Mouse (Mus musculus): ENCODE data around the gene Spaca7. TPM values are rescaled to one million over a fixed set of nuclear protein-coding genes. Genes with fewer than 3 reads are reported as not detected.
A peak's percentile ranks its signal among the peaks of the same experiment; 100 is the strongest.
"Not testable (repeated sequence)": the region's sequence is repeated elsewhere in the genome, so short reads cannot be mapped to it uniquely, and the experiment has no call there.

The Spaca7 gene
- total RNA-seq (2022), result not detected

DNA sequence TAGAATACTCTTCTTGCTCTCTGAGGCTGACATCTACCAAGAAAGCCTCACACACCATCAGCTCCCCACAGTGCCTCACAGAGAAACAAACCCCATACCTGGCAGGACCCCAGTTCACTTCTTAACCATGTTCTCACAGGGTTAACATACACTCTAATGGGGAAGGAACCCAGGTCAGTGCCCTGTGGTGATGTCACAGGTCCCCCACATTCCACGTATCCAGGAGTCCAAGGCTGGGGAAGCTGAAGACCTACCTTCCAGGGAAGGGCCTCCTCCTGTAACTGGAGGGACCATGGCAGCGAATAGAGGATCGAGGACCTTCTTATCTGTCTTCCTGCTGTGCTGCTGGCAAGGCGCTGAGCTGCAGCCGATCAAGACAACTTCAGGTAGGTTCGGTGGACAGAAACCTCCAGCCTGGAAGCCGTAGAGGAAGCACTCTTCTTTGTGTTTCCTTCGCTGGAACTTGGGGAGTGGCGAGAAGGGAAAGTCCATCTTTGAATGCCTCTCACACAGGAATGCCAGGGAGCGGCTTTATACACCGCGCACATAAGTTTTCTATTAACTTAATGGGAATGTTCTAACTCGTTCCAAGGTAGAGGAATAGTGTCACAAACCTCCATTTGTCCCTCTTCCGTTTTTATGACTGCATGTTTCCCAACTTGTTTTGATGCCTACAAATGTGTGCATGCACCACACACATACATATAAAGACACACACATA, at the start of gene Spaca7:
Spaca7 (plus strand) TSS at position 216 of the 721 bp plus-strand sequence.
- no peak for DNase-seq

DNA sequence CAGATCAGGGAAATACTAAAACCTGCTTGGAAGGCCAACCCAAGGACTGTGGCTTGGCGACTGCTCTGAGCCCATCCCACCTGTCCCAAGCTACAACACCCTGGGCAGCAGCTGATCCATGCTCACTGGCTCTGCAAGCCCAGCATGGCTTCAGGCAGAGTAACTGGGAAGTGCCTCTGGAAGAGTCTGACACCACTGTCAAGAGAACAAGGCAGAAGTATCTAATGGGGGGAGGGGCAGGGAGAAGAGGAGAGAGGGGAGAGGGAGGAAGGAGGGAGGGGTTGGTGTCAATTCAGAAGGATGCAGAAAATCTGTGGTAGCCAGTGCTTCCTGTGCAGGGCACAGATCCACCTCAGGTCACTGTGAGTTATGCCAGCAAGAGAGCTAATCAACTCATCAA, 48.5 kb upstream of the Spaca7 start:
- DNase-seq, result no peak

DNA sequence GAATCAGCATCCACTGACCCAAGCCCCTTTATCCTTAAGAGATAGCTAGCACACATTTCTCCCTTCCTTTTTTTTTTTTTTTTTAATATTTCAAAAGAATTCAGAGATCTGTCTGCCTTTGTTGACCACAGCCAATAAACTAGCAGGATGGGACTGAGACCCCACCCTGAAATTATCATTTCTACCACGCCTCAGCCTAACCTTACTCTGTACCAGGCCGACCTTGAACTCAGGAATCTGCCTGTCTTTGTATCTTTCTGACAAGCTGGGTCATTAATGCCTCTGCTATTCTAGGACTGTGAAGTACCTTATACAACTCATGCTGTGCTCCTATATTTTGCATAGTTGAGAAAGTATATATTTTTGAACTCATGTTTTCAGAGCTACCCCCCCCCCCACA, 44.2 kb upstream of the Spaca7 start:
- no peak for DNase-seq

DNA sequence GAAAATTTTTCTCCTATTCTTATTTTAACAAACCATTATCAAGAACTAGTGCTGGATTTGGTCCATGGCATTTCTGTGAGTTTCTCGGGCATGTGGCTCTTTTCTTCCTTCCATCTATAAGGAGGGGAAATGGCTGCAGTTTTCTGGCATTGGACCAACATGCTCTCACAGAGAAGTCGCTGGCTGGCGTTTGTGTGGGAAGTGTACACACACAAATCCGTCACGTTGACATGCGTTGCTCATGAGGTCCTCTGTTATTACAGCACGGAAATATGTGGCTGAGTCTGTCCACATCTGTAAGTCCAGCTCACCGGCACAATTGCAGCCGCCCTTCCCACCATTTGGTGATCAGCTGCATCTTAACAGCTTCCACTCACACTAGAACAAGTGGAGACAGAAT, 37.2 kb upstream of the Spaca7 start:
- DNase-seq, result no peak

DNA sequence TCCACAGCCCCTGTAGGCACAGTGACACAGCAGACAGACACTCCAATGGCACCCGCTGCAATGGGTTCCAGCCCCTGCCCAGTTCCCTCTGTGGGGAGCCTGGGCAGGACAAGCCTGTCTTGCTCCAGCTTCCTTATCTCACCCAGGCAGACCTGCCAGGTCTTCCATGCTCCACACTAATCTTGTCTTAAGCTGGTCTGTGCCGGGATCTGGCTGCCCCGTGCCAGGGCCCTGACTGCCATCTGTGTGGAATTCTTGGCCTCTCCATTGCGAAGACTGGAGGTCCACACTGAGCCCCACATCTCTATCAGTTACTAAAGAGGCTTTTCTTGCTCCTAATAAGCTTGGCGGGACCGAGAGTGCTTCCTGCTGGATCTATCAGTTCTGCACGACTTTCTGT, 36.5 kb upstream of the Spaca7 start:
- no peak for DNase-seq

DNA sequence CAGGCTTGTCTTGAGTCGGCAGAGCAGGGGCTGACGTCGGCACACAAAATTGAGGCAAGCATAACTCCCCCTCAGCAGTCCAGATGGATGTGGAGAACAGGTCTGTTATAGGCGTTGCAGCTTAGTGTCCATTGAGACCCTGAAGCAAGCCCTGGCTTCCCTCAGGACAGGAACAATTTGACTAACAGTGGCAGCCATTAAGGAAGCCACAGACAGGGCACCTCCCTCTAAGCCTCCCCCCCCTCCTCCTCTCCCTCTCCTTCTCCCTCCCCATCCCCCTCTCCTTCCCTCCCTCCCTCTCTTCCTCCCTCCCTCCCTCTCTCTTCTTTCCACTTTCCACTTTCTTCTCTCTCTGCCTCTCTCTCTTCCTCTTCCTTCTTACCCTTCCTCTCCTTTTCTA, 27.6 kb upstream of the Spaca7 start:
- DNase-seq, result no peak

DNA sequence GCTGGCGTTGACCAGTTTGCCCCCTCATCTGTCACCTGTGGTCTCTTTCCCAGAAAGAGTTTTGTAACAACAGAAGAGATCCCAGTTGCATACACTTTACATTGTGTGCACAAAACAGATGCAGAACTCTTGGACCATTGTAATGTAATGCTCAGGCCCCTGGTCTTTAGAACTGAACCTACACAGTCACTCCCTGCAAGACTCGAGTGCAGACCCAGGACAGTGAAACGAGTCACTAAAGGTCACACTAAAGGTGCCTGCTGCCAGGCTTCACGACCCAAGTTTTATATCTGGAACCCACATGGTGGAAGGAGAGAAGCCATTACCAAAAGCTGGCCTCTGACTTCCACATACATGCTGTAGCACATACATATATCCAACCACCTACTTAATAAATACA, 27.2 kb upstream of the Spaca7 start:
- no peak for DNase-seq

DNA sequence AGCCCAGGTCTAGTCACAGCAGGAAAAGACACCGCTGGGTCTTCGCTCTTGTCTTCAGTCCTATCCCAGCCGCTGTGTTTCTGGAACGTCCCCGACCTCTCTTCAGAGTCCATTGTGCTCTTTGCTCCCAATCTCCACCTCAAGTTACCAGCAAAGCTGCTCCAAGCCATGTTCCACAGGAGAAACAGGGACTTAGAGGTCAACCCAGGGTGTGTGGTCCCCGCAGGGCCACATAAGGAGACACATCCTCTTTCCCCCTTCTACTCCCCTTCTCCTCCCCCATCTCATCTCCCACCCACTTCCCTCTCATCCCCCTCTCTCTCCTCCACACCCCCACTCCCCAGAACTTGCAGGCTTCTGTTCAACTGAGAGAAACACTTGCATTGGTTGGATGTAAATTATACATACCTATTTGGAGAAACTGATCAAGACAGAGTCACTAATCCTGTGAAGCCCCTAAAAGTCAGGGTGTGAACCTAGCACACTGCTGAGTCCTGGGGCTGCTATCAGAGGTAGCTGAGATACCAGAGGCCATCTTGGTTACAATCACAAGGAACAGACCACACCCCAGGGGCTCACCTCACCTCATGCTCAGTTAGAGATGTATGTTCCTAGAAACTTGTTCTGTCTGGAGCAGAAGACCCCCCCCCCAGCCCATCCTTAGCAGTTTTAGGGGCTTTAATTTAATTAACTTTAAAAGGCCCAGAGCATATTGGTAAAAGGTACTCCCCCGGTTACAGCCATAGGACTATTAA, 25.2 kb upstream of the Spaca7 start:
- DNase-seq, result no peak

DNA sequence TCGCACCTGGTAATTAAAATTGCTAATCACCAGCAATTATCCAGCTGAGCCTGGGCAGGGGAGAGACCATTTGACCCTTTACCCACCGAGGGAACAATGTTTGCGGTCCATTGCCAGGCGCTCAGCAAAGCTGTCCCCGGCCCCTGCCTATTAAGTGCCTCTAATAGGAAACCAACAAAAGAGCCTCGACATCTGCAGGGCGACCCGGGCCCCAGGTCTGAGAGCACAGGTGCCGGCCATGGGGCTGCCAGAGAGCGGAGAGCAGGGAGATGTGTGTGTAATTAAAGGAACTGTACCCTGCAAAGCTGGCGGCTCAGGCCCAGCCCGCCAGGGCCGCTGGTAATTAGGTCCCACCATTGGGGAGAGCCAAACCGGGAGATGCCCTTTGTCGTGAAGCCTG, 24.6 kb upstream of the Spaca7 start:
- no peak for DNase-seq

DNA sequence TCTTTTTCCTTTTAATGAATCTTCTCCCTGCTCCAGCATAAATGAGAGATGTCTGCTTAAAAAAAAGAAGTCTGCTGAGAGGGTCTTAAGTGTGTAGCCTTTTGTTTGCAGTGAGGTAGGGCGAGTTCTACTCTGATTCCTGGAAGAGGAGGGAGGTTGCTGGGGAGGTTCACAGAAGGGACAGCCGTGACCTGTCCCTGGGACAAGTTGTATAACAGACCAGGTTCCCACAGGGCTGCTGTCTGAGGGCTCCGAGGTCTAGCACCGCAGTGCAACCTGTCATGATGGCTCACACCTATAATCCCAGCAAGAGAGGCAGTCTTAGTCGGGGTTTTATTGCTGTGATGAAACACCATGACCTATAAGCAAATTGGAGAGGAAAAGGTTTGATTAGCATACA, 24.1 kb upstream of the Spaca7 start:
- DNase-seq, result no peak

DNA sequence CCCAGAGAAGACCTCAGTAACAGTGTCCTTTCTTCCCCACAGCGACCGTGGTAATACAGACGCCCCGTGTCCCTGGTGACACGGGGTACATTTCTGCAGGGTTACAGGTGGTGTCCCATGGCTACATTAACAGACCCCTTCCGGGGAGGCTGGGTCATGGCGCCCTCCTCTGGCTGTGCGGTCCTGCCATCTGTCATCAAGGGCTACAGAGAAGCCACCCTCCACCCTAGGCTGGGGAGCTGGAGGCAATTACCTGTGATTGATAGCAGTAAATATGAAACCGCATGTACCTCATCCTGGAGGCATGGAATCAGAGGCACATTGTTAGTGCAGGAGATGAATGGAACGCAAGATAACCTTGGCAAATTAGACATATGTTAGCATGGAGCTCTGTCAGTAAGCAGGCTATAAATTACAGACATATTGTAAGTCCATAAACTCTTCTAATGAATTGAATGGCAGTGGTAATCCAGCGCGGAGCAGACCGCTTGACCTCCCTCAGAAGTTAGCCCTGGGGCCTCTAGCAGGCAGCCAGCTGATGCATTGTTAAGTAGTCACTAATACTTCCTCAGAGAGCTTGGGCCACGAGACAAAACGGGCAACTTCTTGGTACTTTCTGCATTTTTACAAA, 17.2 kb upstream of the Spaca7 start:
- no peak for DNase-seq

DNA sequence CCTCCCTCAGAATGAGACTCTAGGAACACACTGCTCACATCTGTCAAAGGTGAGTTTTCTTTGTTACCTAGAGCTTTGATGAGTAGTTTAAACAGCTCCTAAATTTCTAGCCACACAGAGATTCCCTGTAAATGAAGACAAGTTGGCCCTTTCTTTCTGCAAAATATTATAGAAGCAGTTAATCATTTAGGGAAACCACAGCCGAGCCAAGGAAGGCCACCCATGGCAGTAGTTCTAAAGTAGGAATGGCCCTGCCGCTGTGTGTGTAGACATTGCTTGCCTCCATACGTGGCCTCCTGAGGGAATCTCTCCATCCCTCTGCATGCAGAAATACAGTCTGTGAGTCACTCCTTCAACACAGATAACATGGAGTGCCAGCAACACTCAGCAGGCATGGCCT, 14.0 kb upstream of the Spaca7 start:
- no peak for DNase-seq

DNA sequence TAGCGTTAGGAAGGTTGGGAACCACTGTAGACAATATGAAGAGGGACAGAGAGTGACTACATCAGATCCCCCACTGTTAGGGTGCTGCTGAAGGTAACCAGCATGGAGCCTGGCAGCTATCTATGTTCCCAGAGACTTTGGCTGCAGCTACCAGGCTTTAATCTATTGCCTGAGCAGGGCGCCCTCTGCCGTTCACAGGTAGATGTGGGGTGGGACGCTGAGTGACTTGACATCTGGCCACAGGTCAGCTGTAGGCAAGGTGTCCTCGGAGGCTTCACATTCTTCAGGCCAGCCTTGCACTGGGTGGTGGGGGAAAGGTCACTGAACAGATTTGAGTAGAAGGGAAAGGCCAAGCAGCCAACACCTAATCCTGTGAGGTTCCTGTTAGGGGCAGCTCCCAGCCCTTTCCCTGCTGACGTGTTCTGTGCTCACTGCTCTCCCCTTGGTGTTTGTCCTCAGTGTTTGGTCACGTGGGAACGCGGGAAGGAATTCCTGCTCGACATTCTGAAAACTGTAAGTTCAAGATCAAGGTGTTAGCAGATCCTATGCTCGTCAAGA, 11.3 kb upstream of the Spaca7 start:
- peak; percentile 45 for DNase-seq

DNA sequence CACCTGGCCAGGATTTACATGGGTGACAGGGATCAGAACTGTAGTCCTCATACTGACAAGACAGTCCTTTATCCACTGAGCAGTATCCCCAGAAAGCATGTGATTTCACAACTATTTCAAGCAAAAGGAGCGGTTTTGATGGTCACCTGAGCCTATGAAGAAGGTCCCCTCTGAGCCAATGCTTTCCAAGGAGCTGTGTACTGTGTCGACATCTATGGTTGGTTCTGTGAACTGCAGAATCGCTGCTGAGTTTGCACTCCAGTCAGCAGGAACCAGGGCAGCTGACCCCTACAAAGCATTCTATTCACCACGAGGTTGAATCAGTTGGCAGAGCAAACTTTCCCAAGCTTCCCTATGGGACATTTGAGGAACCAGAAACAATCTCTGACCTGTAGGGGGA, 8.5 kb upstream of the Spaca7 start:
- no peak for DNase-seq

DNA sequence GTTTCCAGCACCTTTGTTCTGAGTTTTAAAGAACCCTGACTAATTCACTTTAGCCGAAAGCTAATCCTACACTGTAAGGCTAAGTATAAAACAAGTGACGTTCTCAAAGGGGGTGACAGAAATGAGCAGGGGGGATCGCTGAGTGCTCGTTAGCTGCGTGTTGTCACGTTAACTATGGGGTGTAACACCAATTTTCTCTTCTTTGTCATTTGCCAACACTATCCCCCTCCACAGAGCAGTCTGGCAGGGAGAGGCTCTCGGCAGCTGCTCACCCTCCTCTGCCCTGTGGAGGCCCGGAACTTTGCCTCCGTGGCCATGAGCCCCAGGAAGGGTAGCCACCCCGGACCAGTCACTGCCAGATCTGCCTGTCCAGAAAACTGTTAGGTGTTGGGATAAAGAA, 7.3 kb upstream of the Spaca7 start:
- no peak for DNase-seq

DNA sequence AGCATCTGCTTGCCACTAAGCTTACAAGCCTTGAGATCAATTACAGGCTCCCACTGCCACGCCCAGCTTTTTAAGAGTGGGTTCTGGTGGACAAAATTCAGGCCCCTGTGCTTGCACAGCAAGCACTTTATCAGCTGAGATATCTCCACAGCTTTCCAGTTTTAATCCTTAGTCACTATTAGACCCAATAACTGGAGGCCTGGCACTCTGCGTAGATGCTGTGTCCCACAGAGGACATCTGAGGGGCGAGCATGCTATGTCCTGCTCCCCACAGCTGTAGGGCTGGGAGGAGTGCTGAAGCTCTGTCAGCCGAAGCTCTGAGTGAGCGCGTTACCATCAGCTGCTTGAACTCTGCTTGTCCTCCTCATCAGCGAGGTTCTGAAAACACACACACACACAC, 6.3 kb upstream of the Spaca7 start:
- DNase-seq, result no peak

DNA sequence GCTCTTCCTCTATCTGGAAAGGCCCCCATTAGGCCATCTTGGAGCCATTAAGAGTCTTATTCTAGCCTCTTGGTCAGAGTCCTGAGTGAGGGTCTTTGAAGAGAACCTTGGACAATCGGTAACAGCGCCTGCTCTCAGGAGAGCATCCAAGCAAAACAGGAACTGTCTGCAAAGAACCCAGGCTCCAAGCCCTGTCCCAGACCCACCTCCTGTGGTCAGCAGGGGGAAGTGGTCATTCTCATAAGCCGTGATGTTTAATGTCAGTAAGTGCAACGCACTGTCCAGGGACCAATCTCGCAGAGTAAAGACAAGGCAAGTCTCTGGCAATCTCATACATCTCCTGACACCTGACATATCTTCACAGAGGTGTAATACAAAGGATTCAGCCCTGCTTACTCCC, 3.2 kb downstream of the Spaca7 start:
- no peak for DNase-seq

DNA sequence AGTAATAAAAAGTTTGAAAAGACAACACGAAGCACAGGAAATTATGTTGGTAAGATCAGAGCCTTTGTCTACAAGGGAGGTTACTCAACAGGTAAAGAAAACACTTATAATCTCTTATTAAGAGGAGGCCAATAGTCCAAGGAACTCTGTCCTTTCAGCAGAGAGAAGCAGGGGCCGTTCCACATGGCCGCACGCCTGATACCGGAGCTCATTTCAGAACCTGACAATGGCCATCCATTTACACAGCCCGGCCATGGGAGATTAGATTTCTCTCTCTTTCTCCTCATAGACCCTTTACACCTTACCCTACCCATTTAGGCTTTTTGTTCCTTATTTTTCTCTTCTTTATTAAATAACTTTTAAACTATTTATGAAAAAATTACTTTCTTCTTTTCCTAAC, 3.9 kb downstream of the Spaca7 start:
- DNase-seq, result no peak

DNA sequence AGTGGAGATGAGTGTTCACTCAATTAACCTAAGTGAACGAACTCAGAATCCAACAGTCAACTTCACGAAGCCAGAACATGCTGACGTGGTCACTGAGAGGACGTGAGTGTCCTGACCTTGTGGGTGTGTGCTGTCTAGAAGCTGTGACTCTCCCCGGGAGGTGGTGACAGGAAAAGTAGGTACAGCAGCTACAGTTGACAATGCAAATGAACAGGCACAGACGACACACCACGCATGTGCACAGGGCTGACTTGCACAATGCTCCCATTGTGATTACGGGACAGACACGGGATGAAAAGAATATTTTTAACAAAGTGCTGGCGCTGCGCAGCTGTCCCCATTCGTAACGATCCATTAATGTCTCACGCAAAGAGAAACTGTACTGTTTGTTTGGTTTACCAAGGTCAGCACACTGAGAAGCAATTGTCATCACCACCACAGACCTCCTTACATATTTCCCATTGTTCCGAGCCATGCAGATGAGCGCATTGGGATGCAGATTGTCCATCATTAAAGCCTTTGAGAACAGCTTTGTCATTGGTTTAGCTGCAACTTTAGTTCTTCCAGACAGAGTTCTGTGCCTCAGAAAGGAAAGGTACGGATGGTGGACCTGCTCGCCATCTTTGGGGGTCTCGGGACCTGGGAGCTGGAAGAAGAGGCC, 6.6 kb downstream of the Spaca7 start:
- not testable (repeated sequence) for DNase-seq

DNA sequence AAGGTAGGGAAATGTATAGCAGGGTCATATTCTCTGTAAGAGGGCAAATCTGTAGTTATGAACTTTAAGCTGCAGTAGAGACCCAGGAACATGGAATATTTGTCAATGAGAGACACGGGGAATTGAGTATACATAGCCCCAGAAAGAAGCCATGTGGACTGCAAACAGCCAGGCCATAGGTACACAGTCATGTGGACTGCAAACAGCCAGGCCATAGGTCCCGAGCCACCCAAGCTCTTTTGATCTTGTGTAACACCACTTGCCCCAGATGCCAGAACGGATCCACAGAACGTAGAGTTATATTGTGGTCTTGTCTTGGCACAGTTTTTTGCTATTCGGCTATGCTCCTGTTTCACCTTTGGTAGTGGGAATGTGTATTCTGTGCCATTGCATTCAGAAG, 11.0 kb downstream of the Spaca7 start:
- DNase-seq, result no peak

DNA sequence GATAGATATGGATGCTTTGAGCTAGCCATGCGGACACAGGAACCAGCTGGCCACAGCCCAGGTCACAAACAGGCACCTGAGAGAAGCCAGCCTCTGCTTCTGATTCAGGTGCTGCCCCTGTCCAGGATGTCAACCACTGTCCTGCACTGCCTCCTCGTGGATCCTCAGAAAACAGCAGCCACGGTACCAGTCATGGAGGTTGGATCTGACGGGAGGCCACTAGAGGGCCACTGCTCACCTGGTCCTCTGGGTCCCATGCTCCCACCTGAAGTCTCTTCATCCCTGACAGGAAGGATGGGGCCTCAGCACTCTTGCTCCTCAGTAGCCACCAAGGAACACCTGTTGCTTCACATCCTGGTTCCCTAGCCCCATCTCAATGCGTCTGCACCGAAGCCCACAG, 34.4 kb downstream of the Spaca7 start:
- peak; percentile 52 for DNase-seq

DNA sequence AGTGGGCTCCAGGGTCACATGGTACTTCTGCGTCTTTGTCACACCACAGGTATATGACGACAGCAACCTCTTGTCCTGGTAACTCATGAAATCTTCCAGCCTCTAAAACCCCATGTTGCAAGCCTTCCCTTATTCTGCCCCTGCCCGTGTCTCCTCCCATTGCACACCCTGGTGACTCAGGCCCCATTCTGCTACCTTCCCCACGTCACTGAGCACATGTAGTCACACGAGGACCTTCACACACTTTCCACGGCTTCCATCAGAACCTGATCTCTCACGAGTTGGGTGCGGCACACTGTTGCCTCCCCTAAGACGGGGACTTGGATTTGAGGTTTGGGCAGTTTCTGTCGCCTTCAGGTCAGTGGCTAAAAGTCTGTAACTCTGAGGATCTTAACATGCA, 36.0 kb downstream of the Spaca7 start:
- DNase-seq, result no peak
